Comparison of ENCODE assay signal across 8 mouse cellular contexts in genomic region chrX:18162861-18163731, GRCm38 (mm10). TPM values are rescaled to one million over a fixed set of nuclear protein-coding genes. Genes with fewer than 3 reads are reported as not detected.
DNase-seq lines count a peak whose midpoint lies in the region; ATAC-seq and TF ChIP-seq lines count a peak whose summit lies in the region.

No protein-coding gene starts in this region.

- H3K27ac ChIP-seq in forebrain, embryonic 14.5 days (ENCODE audit: low read depth, low read length): peak overlapping the region; percentile 97
- peak overlapping the region; percentile 95 for H3K27ac ChIP-seq in layer of hippocampus, adult 2 months
- H3K27ac ChIP-seq in lung, postnatal 0 days (ENCODE audit: low read length): peak overlapping the region; percentile 97

- H3K4me3 ChIP-seq in E14TG2a.4 (replicated peaks; ENCODE audit: low read length): peak overlapping the region; percentile 89
- peak overlapping the region; percentile 74 for H3K4me3 ChIP-seq in forebrain, embryonic 14.5 days (ENCODE audit: low read depth, low read length)
- H3K4me3 ChIP-seq in layer of hippocampus, adult 2 months: peak overlapping the region; percentile 75
- H3K4me3 ChIP-seq in lung, postnatal 0 days (ENCODE audit: low read depth, low read length): peak overlapping the region; percentile 82

- peak overlapping the region; percentile 62 for H3K4me2 ChIP-seq in forebrain, embryonic 14.5 days (ENCODE audit: low read length)
- H3K4me2 ChIP-seq in lung, postnatal 0 days (replicated peaks; ENCODE audit: low read depth, low read length): peak overlapping the region; percentile 59

- H3K9me3 ChIP-seq in E14TG2a.4 (ENCODE audit: low read length): no peaks in the 10 kb centered on the region
- H3K9me3 ChIP-seq in forebrain, embryonic 14.5 days (replicated peaks; ENCODE audit: control insufficient read depth, low read length): no peaks in the 10 kb centered on the region
- H3K9me3 ChIP-seq in lung, postnatal 0 days (ENCODE audit: low read length): no peaks in the 10 kb centered on the region

- TF ChIP-seq EP300 in lung, postnatal 0 days (IDR thresholded peaks at IDR 0.05): no peak

- no peaks in the 10 kb centered on the region for H3K27me3 ChIP-seq in E14TG2a.4 (ENCODE audit: insufficient read depth, low read length)
- no peaks in the 10 kb centered on the region for H3K27me3 ChIP-seq in forebrain, embryonic 14.5 days (replicated peaks; ENCODE audit: control insufficient read depth, insufficient read depth, low read length)
- H3K27me3 ChIP-seq in lung, postnatal 0 days (replicated peaks; ENCODE audit: insufficient read depth, low read length): no peaks in the 10 kb centered on the region

- peak; percentile 32 for ATAC-seq in forebrain, embryonic 14.5 days
- ATAC-seq in lung, postnatal 0 days: peak; percentile 46

- H3K9ac ChIP-seq in forebrain, embryonic 14.5 days (ENCODE audit: low read length): peak overlapping the region; percentile 91
- peak overlapping the region; percentile 71 for H3K9ac ChIP-seq in lung, postnatal 0 days (replicated peaks; ENCODE audit: low read depth)

- H3K4me1 ChIP-seq in E14TG2a.4 (replicated peaks; ENCODE audit: low read depth, low read length): peaks cover 4% of the 10 kb centered on the region
- no peaks in the 10 kb centered on the region for H3K4me1 ChIP-seq in forebrain, embryonic 14.5 days (ENCODE audit: control insufficient read depth, insufficient read depth, low read length)
- H3K4me1 ChIP-seq in lung, postnatal 0 days (ENCODE audit: insufficient read depth, low read depth, low read length): no peaks in the 10 kb centered on the region

- no peak for TF ChIP-seq CTCF in E14TG2a.4 (conservative IDR thresholded peaks at IDR 0.05; ENCODE audit: low read length)
- no peak for TF ChIP-seq CTCF in layer of hippocampus, adult 2 months (conservative IDR thresholded peaks at IDR 0.05)
- TF ChIP-seq CTCF in lung, postnatal 0 days (IDR thresholded peaks at IDR 0.05): no peak

- WGBS in forebrain, embryonic 14.5 days: under 1% methylated on average over 85 of the region's 95 CpGs
- 4% methylated on average over 59 of the region's 95 CpGs for WGBS in lung, postnatal 0 days

- H3K36me3 ChIP-seq in E14TG2a.4 (ENCODE audit: insufficient read depth, low read length): no peaks in the 10 kb centered on the region
- no peaks in the 10 kb centered on the region for H3K36me3 ChIP-seq in forebrain, embryonic 14.5 days (ENCODE audit: control insufficient read depth, insufficient read depth, low read length)
- no peaks in the 10 kb centered on the region for H3K36me3 ChIP-seq in lung, postnatal 0 days (ENCODE audit: insufficient read depth, low read length)

- intact Hi-C loops in heart, postnatal 14 days (cut with DNase I): loop anchor here (5.0 to 10.0 kb wide), 4 partner anchors 74 to 588 kb away; partner anchors contain the start of gene Fundc1

- peak; percentile 43 for DNase-seq in c-Kit-negative CD71-positive TER-119-positive erythroid progenitor cells, embryonic 14.5 days (ENCODE audit: low read depth, low spot score)
- peak; percentile 65 for DNase-seq in forebrain, embryonic 14.5 days (ENCODE audit: low spot score)
- DNase-seq in heart, postnatal 14 days: peak; percentile 53 to 71
- DNase-seq in layer of hippocampus, adult 2 months (ENCODE audit: low spot score in 2 of 2): peak; percentile 43 to 51
- DNase-seq in lung, postnatal 0 days (ENCODE audit: low spot score): peak; percentile 76
- peak; percentile 67 for DNase-seq in ovary, postnatal 36 days (ENCODE audit: low spot score)
- peak; percentile 60 for DNase-seq in thymus, postnatal 14 days

RNA-seq across cellular contexts. Expression of gene Kdm6a, which starts 0.7 kb away (rescaled TPM):
- 23.5 TPM in 2 replicates for polyA plus RNA-seq in forebrain, embryonic 14.5 days (2014; fragmentation: Nextera tagmentation; extraction: Ambion mirVana)
- total RNA-seq in heart, postnatal 14 days (2021): 10 to 100 TPM; 27.7 to 51.7 TPM
- 10 to 100 TPM; 37.3 to 59.2 TPM for total RNA-seq in layer of hippocampus, adult 2 months (2021)
- 16.3 and 17.4 TPM in 2 replicates for polyA plus RNA-seq in lung, postnatal 0 days (2015; fragmentation: Nextera tagmentation; extraction: Ambion mirVana)

RNA-seq across cellular contexts. Expression of gene Dusp21, which starts 17.4 kb away (rescaled TPM):
- not detected in 2 replicates for polyA plus RNA-seq in forebrain, embryonic 14.5 days (2014; fragmentation: Nextera tagmentation; extraction: Ambion mirVana)
- not detected for total RNA-seq in heart, postnatal 14 days (2021)
- total RNA-seq in layer of hippocampus, adult 2 months (2021): not detected
- not detected in 2 replicates for polyA plus RNA-seq in lung, postnatal 0 days (2015; fragmentation: Nextera tagmentation; extraction: Ambion mirVana)

Comparison
In these comparisons a context has a peak if more than half of its experiments do, and no peak if none do; other contexts are left out.
1. Peak in every context shown above with its lines: DNase-seq, ATAC-seq, H3K4me3 ChIP-seq and H3K27ac ChIP-seq.